ENCODE assay signal across 8 mouse cellular contexts in genomic region chr1:132880161-132881005, GRCm38 (mm10). TPM values are rescaled to one million over a fixed set of nuclear protein-coding genes. Genes with fewer than 3 reads are reported as not detected.
DNase-seq lines count a peak whose midpoint lies in the region; ATAC-seq and TF ChIP-seq lines count a peak whose summit lies in the region.

Lrrn2 (plus strand) TSS chr1:132880273.

- H3K27ac ChIP-seq in intestine, postnatal 0 days (ENCODE audit: low read depth, low read length): no peak within 1 kb of the TSS
- H3K27ac ChIP-seq in limb, embryonic 15.5 days: no peak within 1 kb of the TSS
- H3K27ac ChIP-seq in neural tube, embryonic 15.5 days (replicated peaks): peak within 1 kb of the TSS; percentile 86

- TF ChIP-seq CTCF in intestine, postnatal 0 days (IDR thresholded peaks at IDR 0.05; ENCODE audit: low read depth): no peak

- peaks cover 34% of the 10 kb centered on the region for H3K27me3 ChIP-seq in intestine, postnatal 0 days (replicated peaks; ENCODE audit: control insufficient read depth, insufficient read depth, low read length)
- H3K27me3 ChIP-seq in limb, embryonic 15.5 days: peaks cover 85% of the 10 kb centered on the region
- H3K27me3 ChIP-seq in neural tube, embryonic 15.5 days (replicated peaks): peaks cover 12% of the 10 kb centered on the region

- H3K9ac ChIP-seq in intestine, postnatal 0 days (ENCODE audit: low read depth, low read length): 0 out of 2 replicates have a peak within 1 kb of the TSS, but pooled peaks have one; percentile 22
- 0 out of 2 replicates have a peak within 1 kb of the TSS, but pooled peaks have one; percentile 5 for H3K9ac ChIP-seq in limb, embryonic 15.5 days
- peak within 1 kb of the TSS; percentile 90 for H3K9ac ChIP-seq in neural tube, embryonic 15.5 days (replicated peaks)

- no peaks in the 10 kb centered on the region for H3K9me3 ChIP-seq in intestine, postnatal 0 days (ENCODE audit: control insufficient read depth)
- H3K9me3 ChIP-seq in limb, embryonic 15.5 days: no peaks in the 10 kb centered on the region
- H3K9me3 ChIP-seq in neural tube, embryonic 15.5 days (replicated peaks): no peaks in the 10 kb centered on the region

- under 1% methylated on average over 77 of the region's 80 CpGs for WGBS in intestine, postnatal 0 days
- under 1% methylated on average over 79 of the region's 80 CpGs for WGBS in limb, embryonic 15.5 days
- under 1% methylated on average over 72 of the region's 80 CpGs for WGBS in neural tube, embryonic 15.5 days

- H3K4me1 ChIP-seq in intestine, postnatal 0 days (replicated peaks; ENCODE audit: control insufficient read depth, insufficient read depth, low read length): no peaks in the 10 kb centered on the region
- H3K4me1 ChIP-seq in limb, embryonic 15.5 days: peaks cover 22% of the 10 kb centered on the region
- peaks cover 39% of the 10 kb centered on the region for H3K4me1 ChIP-seq in neural tube, embryonic 15.5 days

- peak within 1 kb of the TSS; percentile 65 for H3K4me2 ChIP-seq in intestine, postnatal 0 days (replicated peaks; ENCODE audit: low read depth)
- peak within 1 kb of the TSS; percentile 96 for H3K4me2 ChIP-seq in limb, embryonic 15.5 days
- H3K4me2 ChIP-seq in neural tube, embryonic 15.5 days: peak within 1 kb of the TSS; percentile 92

- H3K4me3 ChIP-seq in intestine, postnatal 0 days (ENCODE audit: low read depth, low read length): peak within 1 kb of the TSS; percentile 43
- H3K4me3 ChIP-seq in limb, embryonic 15.5 days: peak within 1 kb of the TSS; percentile 54
- H3K4me3 ChIP-seq in neural tube, embryonic 15.5 days (replicated peaks): peak within 1 kb of the TSS; percentile 72

- no peak for ATAC-seq in intestine, postnatal 0 days
- no peak; the same call in 1 of the 2 replicates for ATAC-seq in limb, embryonic 15.5 days (ENCODE audit: insufficient number of reproducible peaks, low FRiP score, low TSS enrichment, low read depth)
- ATAC-seq in neural tube, embryonic 15.5 days (ENCODE audit: low FRiP score): peak; percentile 88

- peak; percentile 66 for DNase-seq in layer of hippocampus, adult 11-12 months (ENCODE audit: low spot score)
- DNase-seq in layer of hippocampus, adult 9-10 months (ENCODE audit: low spot score): no peak
- DNase-seq in embryo, embryonic 10 days (ENCODE audit: low spot score): peak; percentile 73
- peak; percentile 38 to 46 for DNase-seq in gastrocnemius, postnatal 4 days (ENCODE audit: low spot score in 2 of 2)
- DNase-seq in spleen, postnatal 36 days (ENCODE audit: low spot score in 2 of 2): no peak

- no peaks in the 10 kb centered on the region for H3K36me3 ChIP-seq in intestine, postnatal 0 days (ENCODE audit: control insufficient read depth, insufficient read depth)
- no peaks in the 10 kb centered on the region for H3K36me3 ChIP-seq in limb, embryonic 15.5 days
- H3K36me3 ChIP-seq in neural tube, embryonic 15.5 days: no peaks in the 10 kb centered on the region

RNA-seq across cellular contexts. Expression of gene Lrrn2, which starts in this region (rescaled TPM):
- 1 to 10 TPM; 6.9 to 7.4 TPM for total RNA-seq in gastrocnemius, postnatal 4 days (2021)
- 2.3 and 2.4 TPM in 2 replicates for polyA plus RNA-seq in intestine, postnatal 0 days (2015; fragmentation: Nextera tagmentation; extraction: Ambion mirVana)
- 6.1 and 6.3 TPM in 2 replicates for polyA plus RNA-seq in limb, embryonic 15.5 days (2015; fragmentation: Nextera tagmentation; extraction: Ambion mirVana)
- polyA plus RNA-seq in neural tube, embryonic 15.5 days (2015; fragmentation: Nextera tagmentation; extraction: Ambion mirVana): 40.5 and 45.9 TPM in 2 replicates

Comparison
In these comparisons a context has a peak if more than half of its experiments do, and no peak if none do; other contexts are left out.
1. DNase-seq: peak in layer of hippocampus, adult 11-12 months (single experiment), embryo, embryonic 10 days (single experiment) and gastrocnemius, postnatal 4 days (2 of 2); none in layer of hippocampus, adult 9-10 months (single experiment) and spleen, postnatal 36 days (0 of 2).
2. H3K9ac ChIP-seq: peak in every context shown above with its lines; median percentile 90 in neural tube, embryonic 15.5 days; 22 in intestine, postnatal 0 days; 5 in limb, embryonic 15.5 days.
3. Peak in every context shown above with its lines, with median percentiles within 50 percentile points of each other: H3K4me2 ChIP-seq and H3K4me3 ChIP-seq.